Mouse (Mus musculus): ENCODE measurements around the gene 4833427G06Rik.
"Not testable (repeated sequence)": the region's sequence is repeated elsewhere in the genome, so short reads cannot be mapped to it uniquely, and the experiment has no call there.

Gene 4833427G06Rik

GRCm38 (mm10) chr9:51101756-51102425, at the start of gene 4833427G06Rik:
Gene 4833427G06Rik, minus strand, starts transcription at chr9:51102078.
- DNase-seq (ENCODE audit: low read depth, low spot score), result no peak

- no peak for DNase-seq (ENCODE audit: low read depth, low spot score)
Observed at GRCm38 (mm10) chr9:51147294-51147693, 45.4 kb upstream of the 4833427G06Rik start.

- DNase-seq (ENCODE audit: low read depth, low spot score), result no peak
Observed at GRCm38 (mm10) chr9:51146496-51146895, 44.6 kb upstream of the 4833427G06Rik start.

- no peak for DNase-seq (ENCODE audit: low read depth, low spot score)
Observed at GRCm38 (mm10) chr9:51144218-51144617, 42.3 kb upstream of the 4833427G06Rik start.

GRCm38 (mm10) chr9:51143437-51143836, 41.6 kb upstream of the 4833427G06Rik start:
- no peak for DNase-seq (ENCODE audit: low read depth, low spot score)

GRCm38 (mm10) chr9:51140711-51141110, 38.8 kb upstream of the 4833427G06Rik start:
- no peak for DNase-seq (ENCODE audit: low read depth, low spot score)

GRCm38 (mm10) chr9:51139401-51139800, 37.5 kb upstream of the 4833427G06Rik start:
- DNase-seq (ENCODE audit: low read depth, low spot score), result not testable (repeated sequence)

- DNase-seq (ENCODE audit: low read depth, low spot score), result no peak
Observed at GRCm38 (mm10) chr9:51138301-51138700, 36.4 kb upstream of the 4833427G06Rik start.

- no peak for DNase-seq (ENCODE audit: low read depth, low spot score)
Observed at GRCm38 (mm10) chr9:51137836-51138235, 36.0 kb upstream of the 4833427G06Rik start.

- DNase-seq (ENCODE audit: low read depth, low spot score), result no peak
Observed at GRCm38 (mm10) chr9:51137432-51137831, 35.6 kb upstream of the 4833427G06Rik start.

- DNase-seq (ENCODE audit: low read depth, low spot score), result no peak
Observed at GRCm38 (mm10) chr9:51136985-51137384, 35.1 kb upstream of the 4833427G06Rik start.

GRCm38 (mm10) chr9:51114767-51115166, 12.9 kb upstream of the 4833427G06Rik start:
- DNase-seq (ENCODE audit: low read depth, low spot score), result no peak

GRCm38 (mm10) chr9:51105751-51106150, 3.9 kb upstream of the 4833427G06Rik start:
- no peak for DNase-seq (ENCODE audit: low read depth, low spot score)

- DNase-seq (ENCODE audit: low read depth, low spot score), result no peak
Observed at GRCm38 (mm10) chr9:51103808-51104514, 2.1 kb upstream of the 4833427G06Rik start.

GRCm38 (mm10) chr9:51102963-51103807, 1.3 kb upstream of the 4833427G06Rik start:
- DNase-seq (ENCODE audit: low read depth, low spot score), result peak; percentile 9

- DNase-seq (ENCODE audit: low read depth, low spot score), result no peak
Observed at GRCm38 (mm10) chr9:51096306-51096705, 5.6 kb downstream of the 4833427G06Rik start.

GRCm38 (mm10) chr9:51093697-51094096, 8.2 kb downstream of the 4833427G06Rik start:
- DNase-seq (ENCODE audit: low read depth, low spot score), result no peak

- DNase-seq (ENCODE audit: low read depth, low spot score), result no peak
Observed at GRCm38 (mm10) chr9:51081614-51082013, 20.3 kb downstream of the 4833427G06Rik start.

- no peak for DNase-seq (ENCODE audit: low read depth, low spot score)
Observed at GRCm38 (mm10) chr9:51076979-51077315, 24.9 kb downstream of the 4833427G06Rik start, which contains the start of gene Layn. Gene Layn, minus strand, starts transcription at chr9:51077094.

- no peak for DNase-seq (ENCODE audit: low read depth, low spot score)
Observed at GRCm38 (mm10) chr9:51076300-51076978, 25.4 kb downstream of the 4833427G06Rik start.

- DNase-seq (ENCODE audit: low read depth, low spot score), result no peak
Observed at GRCm38 (mm10) chr9:51075780-51076179, 26.1 kb downstream of the 4833427G06Rik start.

GRCm38 (mm10) chr9:51070801-51071200, 31.1 kb downstream of the 4833427G06Rik start:
- DNase-seq (ENCODE audit: low read depth, low spot score), result no peak
